Mouse (Mus musculus) kidney, embryonic 16.5 days (tissue): Measurements from ENCODE around the gene Tmem184b. TPM values are rescaled to one million over a fixed set of nuclear protein-coding genes. Genes with fewer than 3 reads are reported as not detected.
A peak's percentile ranks its signal among the peaks of the same experiment; 100 is the strongest.

Source experiments
- ATAC-seq: fragments of 200-750 bp; cut with Nextera tagmentation; 2 replicates; pipeline ENCODE4 v1.8.0; 2017; ENCODE audit warnings: moderate TSS enrichment; ENCODE audit not compliant: low FRiP score, low TSS enrichment
- H3K27ac ChIP-seq: fragments of 300-500 bp; sonication (generic); 2 replicates; pipeline ENCODE4 v1.5.1; 2014; ENCODE audit warnings: low read length
- H3K27me3 ChIP-seq: fragments of 300-500 bp; sonication (generic); 2 replicates; pipeline ENCODE4 v1.6.1; 2014; ENCODE audit warnings: low read length, control low read depth, mixed read lengths; ENCODE audit not compliant: insufficient read depth
- H3K36me3 ChIP-seq: fragments of 300-500 bp; sonication (generic); 2 replicates; pipeline ENCODE4 v1.6.1; 2014; ENCODE audit warnings: low read length, control low read depth, mixed read lengths; ENCODE audit not compliant: insufficient read depth
- H3K4me1 ChIP-seq: fragments of 300-500 bp; sonication (generic); 2 replicates; pipeline ENCODE4 v1.6.1; 2014; ENCODE audit warnings: low read length, control low read depth, mixed read lengths; ENCODE audit not compliant: insufficient read depth
- H3K4me2 ChIP-seq: fragments of 300-500 bp; sonication (generic); replicated peaks from 2 replicates; pipeline ENCODE4 v1.6.1; 2014; ENCODE audit warnings: low read depth, low read length
- H3K4me3 ChIP-seq: fragments of 300-500 bp; sonication (generic); 2 replicates; pipeline ENCODE4 v1.5.1; 2014; ENCODE audit warnings: mild to moderate bottlenecking, low read length
- H3K9ac ChIP-seq: fragments of 300-500 bp; sonication (generic); replicated peaks from 2 replicates; pipeline ENCODE4 v1.6.1; 2014; ENCODE audit warnings: low read length
- H3K9me3 ChIP-seq: fragments of 300-500 bp; sonication (generic); 2 replicates; pipeline ENCODE4 v1.6.1; 2016; ENCODE audit warnings: low read length, control low read depth
- WGBS: fragments of 180-500 bp; shearing (Covaris S2); extraction: QIAGEN DNeasy Blood & Tissue Kit; methylation state at CpG from one replicate; pipeline ENCODE4 v1.1.7; 2014; 5-methylcytosine and 5-hydroxymethylcytosine counted together
- polyA plus RNA-seq: library from polyadenylated mRNA; unstranded; fragments of >200 nt; fragmentation: Nextera tagmentation; extraction: Ambion mirVana; gene quantifications from 2 replicates; pipeline ENCODE4 v1.2.1, GENCODE M21; 2015

Gene Tmem184b
- polyA plus RNA-seq, 1 experiment from 2014 or later, result 80.5 TPM

DNA sequence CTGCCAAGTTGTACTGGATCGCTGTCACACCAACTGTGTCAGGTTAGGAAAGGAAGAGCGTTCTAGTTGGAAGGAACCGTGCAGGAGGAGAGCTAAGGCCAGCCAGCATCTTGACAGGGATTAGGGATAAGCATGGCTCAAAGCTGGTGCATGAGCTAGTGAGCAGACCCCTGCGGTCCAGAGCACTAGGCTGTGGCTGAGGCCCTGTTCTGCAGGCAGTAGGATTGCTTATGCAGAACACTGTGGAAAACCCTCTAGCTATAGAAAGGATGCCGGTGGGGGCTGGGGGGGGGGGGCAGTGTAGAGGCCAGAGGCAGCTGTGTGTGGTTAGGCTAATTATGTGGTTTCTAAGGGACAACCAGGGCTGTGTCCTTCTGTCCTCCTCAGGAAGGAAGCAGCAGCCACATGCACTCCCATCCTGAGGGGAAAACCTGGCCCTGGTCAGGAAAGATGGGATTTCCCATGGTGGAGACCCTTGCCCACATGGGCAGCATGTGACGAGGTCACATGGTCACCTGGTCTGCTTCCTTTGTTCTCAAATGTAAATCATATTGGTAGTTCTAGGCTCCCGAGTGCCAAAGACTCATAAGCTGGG is 68.2 kb downstream of the Tmem184b start:
- H3K9me3 ChIP-seq, result no peaks in the 10 kb centered on the region
- no peak overlapping the region for H3K27ac ChIP-seq
- H3K9ac ChIP-seq, result no peak overlapping the region
- H3K4me3 ChIP-seq, result no peak overlapping the region
- no peak for ATAC-seq
- H3K4me2 ChIP-seq, result no peak overlapping the region
- H3K27me3 ChIP-seq, result no peaks in the 10 kb centered on the region
- H3K4me1 ChIP-seq, result no peaks in the 10 kb centered on the region
- WGBS, result 51% methylated on average over 7 of the region's 7 CpGs
- no peaks in the 10 kb centered on the region for H3K36me3 ChIP-seq

DNA sequence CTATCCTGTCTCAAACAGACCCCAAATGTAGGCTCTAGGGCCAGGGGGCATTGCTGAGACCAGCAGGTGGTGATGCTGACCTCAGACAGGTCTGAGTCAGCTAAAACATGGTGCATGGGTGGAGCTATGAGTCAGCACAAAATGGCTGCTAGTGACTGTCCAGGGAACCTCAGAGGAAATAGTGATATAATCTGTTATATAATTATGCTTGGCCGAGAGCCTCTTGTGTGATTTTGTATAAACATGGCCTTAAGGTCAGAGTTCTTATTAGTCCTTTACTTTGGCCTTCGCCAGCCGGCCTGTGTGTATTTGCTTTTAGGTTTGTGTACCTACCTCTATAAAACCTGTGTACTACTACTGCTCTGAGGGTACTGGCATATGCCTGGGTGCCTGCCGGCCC is 70.0 kb downstream of the Tmem184b start:
- Histone ChIP-seq H3K4me2 (no peak overlapping the region), H3K27ac (no peak overlapping the region), H3K27me3 (no peaks in the 10 kb centered on the region), H3K4me1 (no peaks in the 10 kb centered on the region), H3K9me3 (no peaks in the 10 kb centered on the region), H3K9ac (no peak overlapping the region), H3K4me3 (no peak overlapping the region), H3K36me3 (no peaks in the 10 kb centered on the region)
- WGBS, result 49% methylated on average over 4 of the region's 4 CpGs
- no peak for ATAC-seq

DNA sequence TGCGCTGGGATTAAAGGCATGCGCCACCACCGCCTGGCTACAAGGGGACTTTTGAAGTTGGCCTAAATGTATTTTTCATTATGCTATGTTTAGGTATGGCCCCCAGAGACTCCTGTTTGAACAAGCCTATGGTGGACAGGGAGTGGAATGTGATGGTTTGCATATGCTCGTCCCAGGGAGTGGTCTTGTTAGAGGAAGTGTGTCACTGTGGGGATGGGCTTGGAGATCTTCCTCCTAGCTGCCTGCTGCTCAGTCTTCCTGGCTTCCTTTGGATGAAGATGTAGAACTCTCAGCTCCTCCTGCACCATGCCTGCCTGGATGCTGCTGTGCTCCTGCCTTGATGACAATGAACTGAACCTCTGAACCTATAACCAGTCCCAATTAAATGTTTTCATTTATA is 72.8 kb downstream of the Tmem184b start:
- 53% methylated on average over 4 of the region's 4 CpGs for WGBS
- Histone ChIP-seq H3K9ac (no peak overlapping the region), H3K4me2 (no peak overlapping the region), H3K4me3 (no peak overlapping the region), H3K36me3 (no peaks in the 10 kb centered on the region), H3K4me1 (peaks cover 21% of the 10 kb centered on the region), H3K27me3 (no peaks in the 10 kb centered on the region), H3K27ac (peak overlapping the region; percentile 2; the same call in 1 of the 2 replicates), H3K9me3 (no peaks in the 10 kb centered on the region)
- ATAC-seq, result no peak

DNA sequence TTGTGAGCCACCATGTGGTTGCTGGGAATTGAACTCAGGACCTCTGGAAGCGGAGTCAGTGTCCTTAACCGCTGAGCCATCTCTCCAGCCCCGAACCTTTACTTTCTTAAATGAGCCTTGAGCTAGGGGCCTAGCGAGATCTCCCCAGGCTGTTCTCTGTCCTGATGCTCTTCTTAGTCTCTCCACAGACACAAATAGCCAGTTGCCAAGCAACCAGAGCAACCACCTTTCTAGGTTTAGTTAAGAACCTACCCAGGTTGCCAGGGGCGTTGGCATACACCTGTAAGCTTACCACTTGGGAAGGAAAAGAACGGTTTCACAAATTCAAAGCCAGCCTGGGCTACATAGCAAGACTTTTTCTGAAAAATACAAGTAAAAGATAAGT is 73.4 kb downstream of the Tmem184b start:
- 89% methylated on average over 6 of the region's 6 CpGs for WGBS
- Histone ChIP-seq H3K4me2 (no peak overlapping the region), H3K36me3 (no peaks in the 10 kb centered on the region), H3K9me3 (no peaks in the 10 kb centered on the region), H3K4me3 (no peak overlapping the region), H3K27ac (peak overlapping the region; percentile 2; the same call in 1 of the 2 replicates), H3K4me1 (peaks cover 22% of the 10 kb centered on the region), H3K9ac (no peak overlapping the region), H3K27me3 (no peaks in the 10 kb centered on the region)
- ATAC-seq, result no peak

DNA sequence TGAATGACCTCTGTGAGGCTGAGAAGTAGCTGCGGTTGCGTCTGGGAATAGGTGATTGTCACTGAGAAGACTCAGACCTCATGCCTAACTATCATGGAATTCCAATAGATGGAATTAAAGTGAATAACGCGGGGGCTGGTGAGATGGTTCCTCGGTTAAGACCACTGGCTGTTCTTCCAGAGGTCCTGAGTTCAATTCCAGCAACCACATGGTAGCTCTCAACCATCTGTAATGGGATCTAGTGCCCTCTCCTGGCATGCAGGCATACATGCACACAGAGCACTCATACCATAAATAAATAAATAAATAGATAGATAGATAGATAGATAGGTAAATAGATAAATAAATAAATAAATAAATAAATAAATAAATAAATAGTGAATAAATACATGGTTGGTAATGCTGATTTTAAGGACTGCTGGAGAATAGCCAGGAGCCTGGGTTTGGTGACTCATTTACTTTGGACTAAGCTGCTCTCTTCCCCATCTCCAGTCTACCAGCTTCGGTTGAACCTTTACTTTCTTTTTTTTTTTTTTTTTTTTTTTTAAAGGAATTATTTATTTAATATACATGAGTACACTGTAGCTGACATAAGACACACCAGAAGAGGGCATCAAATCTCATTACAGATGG is 73.9 kb downstream of the Tmem184b start:
- no peak for ATAC-seq
- Histone ChIP-seq H3K4me1 (peaks cover 23% of the 10 kb centered on the region), H3K4me3 (no peak overlapping the region), H3K4me2 (no peak overlapping the region), H3K27me3 (no peaks in the 10 kb centered on the region), H3K9me3 (no peaks in the 10 kb centered on the region), H3K9ac (no peak overlapping the region), H3K36me3 (no peaks in the 10 kb centered on the region), H3K27ac (no peak overlapping the region)
- 95% methylated on average over 6 of the region's 6 CpGs for WGBS

DNA sequence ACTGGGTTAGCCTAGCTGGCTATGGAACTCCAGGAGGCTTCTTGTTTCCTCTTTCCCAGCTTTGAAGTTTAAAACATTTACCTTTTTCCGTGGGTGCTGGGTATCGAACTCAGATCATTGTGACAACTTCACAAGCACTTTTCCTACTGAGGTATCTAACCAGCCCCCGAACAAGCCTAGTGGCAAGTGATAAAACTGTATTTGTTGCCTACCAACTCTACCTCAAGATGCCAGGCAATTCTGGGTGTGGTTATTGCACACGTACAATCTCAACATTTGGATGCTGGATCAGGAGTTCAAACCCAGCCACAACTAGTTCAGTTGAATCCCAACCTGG is 74.5 kb downstream of the Tmem184b start:
- H3K27me3 ChIP-seq, result no peaks in the 10 kb centered on the region
- H3K4me1 ChIP-seq, result peaks cover 28% of the 10 kb centered on the region
- H3K36me3 ChIP-seq, result no peaks in the 10 kb centered on the region
- WGBS, result 92% methylated on average over 4 of the region's 4 CpGs
- peak overlapping the region; percentile 84; the same call in 1 of the 2 replicates for H3K4me2 ChIP-seq
- no peak overlapping the region; the same call in 1 of the 2 replicates for H3K27ac ChIP-seq
- H3K4me3 ChIP-seq, result no peak overlapping the region
- H3K9ac ChIP-seq, result no peak overlapping the region
- no peak for ATAC-seq
- H3K9me3 ChIP-seq, result no peaks in the 10 kb centered on the region

DNA sequence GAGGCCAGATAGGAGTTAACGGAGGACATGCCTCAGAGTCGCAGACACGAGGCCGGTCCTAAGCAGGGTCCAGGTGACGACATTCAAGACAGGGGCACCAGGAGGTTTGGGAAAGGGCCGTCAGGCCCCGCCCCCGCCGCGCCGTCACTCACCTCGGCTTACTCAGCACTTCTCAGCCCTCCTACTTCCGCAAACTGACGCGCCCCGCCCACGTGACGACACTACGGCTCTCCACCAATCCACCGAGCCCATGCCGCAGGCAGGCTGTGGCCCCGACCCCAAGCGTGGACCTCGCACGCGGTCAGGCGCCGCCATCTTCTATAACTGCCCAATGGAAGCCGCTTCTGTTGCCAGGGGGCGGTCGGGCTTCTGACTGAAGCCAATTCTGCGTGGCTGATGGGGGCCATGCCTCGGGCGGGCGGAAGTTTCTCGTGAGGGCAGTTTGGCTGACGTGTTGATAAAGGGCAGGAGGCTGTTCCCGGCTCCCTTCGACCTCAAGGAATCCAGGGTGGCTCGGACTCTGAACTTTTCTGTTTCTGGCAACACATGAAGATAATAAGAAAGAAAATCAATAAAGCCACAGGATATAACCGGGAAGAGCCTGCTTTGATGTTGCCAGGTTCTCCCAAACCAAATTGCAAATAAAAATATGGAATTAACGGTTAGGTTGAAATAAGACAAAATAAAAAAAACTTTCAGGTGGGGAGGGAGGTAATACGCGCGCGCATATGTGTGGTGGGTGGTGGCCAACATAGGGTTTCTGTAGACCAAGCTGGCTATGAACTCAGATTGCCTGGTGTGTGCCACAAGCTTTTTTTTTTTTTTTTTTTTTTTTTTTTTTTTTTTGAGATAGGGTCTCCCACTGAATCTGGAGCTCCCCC is 75.1 kb downstream of the Tmem184b start, which contains the start of gene Pla2g6:
Gene Pla2g6 (minus strand): TSS at position 333 of the 881 bp plus-strand sequence.
- no peaks in the 10 kb centered on the region for H3K36me3 ChIP-seq
- no peaks in the 10 kb centered on the region for H3K9me3 ChIP-seq
- H3K27ac ChIP-seq, result peak within 1 kb of the TSS; percentile 91
- H3K4me1 ChIP-seq, result peaks cover 28% of the 10 kb centered on the region
- H3K27me3 ChIP-seq, result no peaks in the 10 kb centered on the region
- H3K4me3 ChIP-seq, result peak within 1 kb of the TSS; percentile 54
- 5% methylated on average over 38 of the region's 46 CpGs for WGBS
- H3K4me2 ChIP-seq, result peak within 1 kb of the TSS; percentile 84
- ATAC-seq, result peak; percentile 96
- peak within 1 kb of the TSS; percentile 76 for H3K9ac ChIP-seq

DNA sequence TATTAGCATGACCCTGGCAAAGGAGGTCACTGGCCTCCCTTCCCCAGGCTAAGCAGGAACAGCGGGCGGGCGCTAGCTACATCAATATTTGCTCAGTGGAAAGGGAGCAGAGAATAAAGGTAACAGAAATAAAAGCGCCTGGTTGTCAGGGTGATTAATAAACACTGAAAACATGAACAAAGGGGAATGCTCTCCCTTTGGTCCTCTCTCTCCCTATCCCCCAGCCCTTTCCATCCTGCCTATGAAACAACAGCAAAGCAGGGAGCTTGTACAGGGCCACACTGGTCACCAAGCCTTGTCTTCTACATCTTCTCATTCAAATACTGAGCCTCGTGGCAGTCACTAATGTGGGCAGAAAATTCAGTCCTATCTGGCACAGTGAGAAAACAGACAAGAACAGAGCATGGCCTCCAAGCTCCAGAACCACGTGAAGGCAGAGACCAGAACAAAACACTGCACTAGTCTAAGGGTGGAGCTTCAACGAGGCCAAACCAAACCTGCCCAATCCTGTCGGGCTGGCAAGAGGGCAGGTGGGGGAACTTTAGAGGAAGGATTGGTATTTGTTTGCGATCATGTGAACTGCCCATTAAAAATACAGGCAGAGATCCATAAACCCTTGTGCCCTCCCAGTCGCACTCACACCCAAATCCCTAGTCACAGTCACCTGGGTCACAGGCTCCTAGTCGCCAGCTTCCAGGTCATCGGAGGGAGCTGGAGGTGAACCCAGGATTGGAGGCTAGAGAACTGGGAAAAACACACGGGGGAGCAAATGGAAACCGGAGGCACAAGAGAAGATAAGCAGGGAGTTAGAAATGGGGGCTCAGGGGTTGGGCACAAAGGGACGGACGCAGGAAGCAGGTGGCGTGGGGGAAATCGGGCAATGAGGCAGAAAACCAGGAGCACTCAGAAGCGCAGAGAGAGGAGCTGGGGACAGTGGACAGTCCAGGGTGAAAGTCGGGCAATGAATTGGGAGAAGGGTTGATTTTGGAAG is 76.1 kb downstream of the Tmem184b start:
- no peaks in the 10 kb centered on the region for H3K9me3 ChIP-seq
- peak; percentile 35; the same call in 1 of the 2 replicates for ATAC-seq
- peaks cover 31% of the 10 kb centered on the region for H3K4me1 ChIP-seq
- peak overlapping the region; percentile 76 for H3K9ac ChIP-seq
- peak overlapping the region; percentile 84 for H3K4me2 ChIP-seq
- H3K36me3 ChIP-seq, result no peaks in the 10 kb centered on the region
- H3K27me3 ChIP-seq, result no peaks in the 10 kb centered on the region
- peak overlapping the region; percentile 54 for H3K4me3 ChIP-seq
- WGBS, result 11% methylated on average over 20 of the region's 20 CpGs
- H3K27ac ChIP-seq, result peak overlapping the region; percentile 91

DNA sequence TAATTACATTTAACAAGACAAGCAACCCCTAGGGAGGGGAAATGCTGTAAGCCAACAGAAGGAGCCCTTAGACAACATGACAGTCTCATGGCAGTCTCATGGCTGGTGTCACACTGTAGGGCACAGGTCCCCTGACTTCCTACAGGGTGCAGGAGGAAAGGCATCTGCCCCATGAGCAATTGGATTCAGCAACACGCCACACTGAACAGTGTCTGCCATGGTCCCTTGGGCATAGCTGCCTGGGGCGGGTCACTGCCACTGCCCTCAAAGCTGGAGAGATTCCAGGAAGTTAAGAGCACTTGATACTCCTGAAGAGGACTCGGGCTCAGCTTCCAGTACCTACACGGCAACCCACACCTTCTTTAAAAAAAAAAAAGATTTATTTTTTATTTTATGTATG is 77.1 kb downstream of the Tmem184b start:
- WGBS, result 20% methylated on average over 4 of the region's 4 CpGs
- Histone ChIP-seq H3K4me2 (no peak overlapping the region), H3K36me3 (no peaks in the 10 kb centered on the region), H3K4me3 (no peak overlapping the region), H3K9ac (no peak overlapping the region), H3K27me3 (no peaks in the 10 kb centered on the region), H3K9me3 (no peaks in the 10 kb centered on the region), H3K4me1 (peaks cover 31% of the 10 kb centered on the region), H3K27ac (no peak overlapping the region)
- no peak for ATAC-seq
